Mouse (Mus musculus): ENCODE results near the gene Zfp639. TPM values are rescaled to one million over a fixed set of nuclear protein-coding genes. Genes with fewer than 3 reads are reported as not detected.
A peak's percentile ranks its signal among the peaks of the same experiment; 100 is the strongest.

Gene Zfp639
- polyA plus RNA-seq, 1 experiment, result 25.3 TPM

GRCm38 (mm10) chr3:32492097-32493090 lies 17.7 kb upstream of the Zfp639 start, which contains the start of gene Kcnmb3:
Kcnmb3 (minus strand) TSS chr3:32492231.
- Histone ChIP-seq H3K36me3 (ENCODE audit: control insufficient read depth, insufficient read depth) (no peaks in the 10 kb centered on the region), H3K27me3 (ENCODE audit: control insufficient read depth, insufficient read depth, insufficient read length) (no peaks in the 10 kb centered on the region), H3K4me3 (no peak within 1 kb of the TSS), H3ac (ENCODE audit: control insufficient read depth, insufficient read length) (no peak within 1 kb of the TSS), H3K4me2 (ENCODE audit: low read depth) (no peak within 1 kb of the TSS), H3K79me2 (ENCODE audit: control insufficient read depth, insufficient read depth) (no peaks in the 10 kb centered on the region)
- TF ChIP-seq MAX (IDR thresholded peaks at IDR 0.05; ENCODE audit: low read depth) (no peak), CEBPB (IDR thresholded peaks at IDR 0.05; ENCODE audit: insufficient read depth, poor library complexity, severe bottlenecking) (no peak), TCF3 (IDR thresholded peaks at IDR 0.05; ENCODE audit: insufficient read length, low read depth) (no peak), E2F4 (IDR thresholded peaks at IDR 0.05; ENCODE audit: insufficient read depth) (no peak), POLR2A (IDR thresholded peaks at IDR 0.05; ENCODE audit: insufficient read length, low read depth) (no peak), TCF12 (IDR thresholded peaks at IDR 0.05; ENCODE audit: insufficient read depth, poor library complexity, severe bottlenecking) (no peak), USF1 (IDR thresholded peaks at IDR 0.05; ENCODE audit: low read depth) (no peak), MYOG (IDR thresholded peaks at IDR 0.05; ENCODE audit: control insufficient read depth in 1 of 3, insufficient read depth in 1 of 3, insufficient read length in 2 of 3, low read depth in 2 of 3) (no peak), REST (IDR thresholded peaks at IDR 0.05; ENCODE audit: insufficient read depth, insufficient read length) (no peak), SRF (IDR thresholded peaks at IDR 0.05; ENCODE audit: control insufficient read depth, insufficient read length, low read depth) (no peak)

DNA sequence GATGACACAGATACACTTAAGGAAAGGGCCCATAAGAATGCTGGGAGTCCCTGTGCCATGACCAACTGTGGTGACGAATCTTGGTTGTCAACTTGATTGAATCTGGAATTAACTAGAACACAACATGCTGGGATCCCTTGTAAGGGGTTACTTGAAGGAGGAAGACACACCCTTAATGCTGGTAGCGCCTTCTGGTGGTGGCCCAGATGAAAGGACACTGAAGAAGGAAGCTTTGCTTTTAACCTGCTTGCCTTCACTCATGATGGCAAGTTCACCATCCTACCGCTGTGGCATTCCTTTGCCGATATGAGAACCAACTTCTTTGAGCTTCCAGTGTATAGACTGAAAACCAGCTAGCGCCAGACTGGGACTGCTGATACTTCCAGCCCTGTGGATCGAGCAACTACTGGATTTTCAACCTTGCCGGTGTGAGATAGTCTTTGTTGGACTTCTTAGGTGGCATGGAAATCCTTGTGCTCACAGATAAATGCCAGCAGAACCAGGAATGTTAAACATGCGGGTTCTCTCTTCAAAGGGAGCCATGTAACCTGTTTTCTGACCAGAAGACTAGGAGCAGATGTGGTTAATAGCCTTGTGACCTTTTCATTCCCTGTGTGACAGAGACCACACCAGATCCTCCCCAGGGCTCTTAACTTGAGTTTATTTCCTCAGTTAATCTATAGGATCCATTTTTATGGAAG lies 15.5 kb upstream of the Zfp639 start:
- no peak overlapping the region for H3K4me2 ChIP-seq (ENCODE audit: low read depth)
- no peaks in the 10 kb centered on the region for H3K27me3 ChIP-seq (ENCODE audit: control insufficient read depth, insufficient read depth, insufficient read length)
- no peak overlapping the region for H3K4me3 ChIP-seq
- no peak overlapping the region for H3ac ChIP-seq (ENCODE audit: control insufficient read depth, insufficient read length)
- TF ChIP-seq SRF (IDR thresholded peaks at IDR 0.05; ENCODE audit: control insufficient read depth, insufficient read length, low read depth) (no peak), CEBPB (IDR thresholded peaks at IDR 0.05; ENCODE audit: insufficient read depth, poor library complexity, severe bottlenecking) (no peak)
- no peaks in the 10 kb centered on the region for H3K79me2 ChIP-seq (ENCODE audit: control insufficient read depth, insufficient read depth)
- no peaks in the 10 kb centered on the region for H3K36me3 ChIP-seq (ENCODE audit: control insufficient read depth, insufficient read depth)

GRCm38 (mm10) chr3:32495088-32495770 lies 14.8 kb upstream of the Zfp639 start:
- TF ChIP-seq CEBPB (IDR thresholded peaks at IDR 0.05; ENCODE audit: insufficient read depth, poor library complexity, severe bottlenecking) (no peak), SRF (IDR thresholded peaks at IDR 0.05; ENCODE audit: control insufficient read depth, insufficient read length, low read depth) (no peak)
- Histone ChIP-seq H3K27me3 (ENCODE audit: control insufficient read depth, insufficient read depth, insufficient read length) (no peaks in the 10 kb centered on the region), H3K79me2 (ENCODE audit: control insufficient read depth, insufficient read depth) (no peaks in the 10 kb centered on the region), H3K36me3 (ENCODE audit: control insufficient read depth, insufficient read depth) (no peaks in the 10 kb centered on the region), H3ac (ENCODE audit: control insufficient read depth, insufficient read length) (no peak overlapping the region), H3K4me2 (ENCODE audit: low read depth) (no peak overlapping the region), H3K4me3 (no peak overlapping the region)

- peak overlapping the region; percentile 44 for H3K4me2 ChIP-seq (ENCODE audit: low read depth)
- TF ChIP-seq CEBPB (IDR thresholded peaks at IDR 0.05; ENCODE audit: insufficient read depth, poor library complexity, severe bottlenecking) (no peak), POLR2AphosphoS2 (IDR thresholded peaks at IDR 0.05; ENCODE audit: insufficient read length, low read depth) (no peak), REST (IDR thresholded peaks at IDR 0.05; ENCODE audit: insufficient read depth, insufficient read length) (no peak), POLR2A (IDR thresholded peaks at IDR 0.05; ENCODE audit: insufficient read length, low read depth) (no peak), MYOD1 (IDR thresholded peaks at IDR 0.05; ENCODE audit: control insufficient read depth in 1 of 3, insufficient read length in 2 of 3, low read depth in 2 of 3) (no peak), SRF (IDR thresholded peaks at IDR 0.05; ENCODE audit: control insufficient read depth, insufficient read length, low read depth) (no peak), E2F4 (IDR thresholded peaks at IDR 0.05; ENCODE audit: insufficient read depth) (no peak), MYOG (IDR thresholded peaks at IDR 0.05; ENCODE audit: control insufficient read depth in 1 of 3, insufficient read depth in 1 of 3, insufficient read length in 2 of 3, low read depth in 2 of 3) (no peak)
- H3K36me3 ChIP-seq (ENCODE audit: control insufficient read depth, insufficient read depth), result no peaks in the 10 kb centered on the region
- no peak overlapping the region for H3K4me3 ChIP-seq
- H3ac ChIP-seq (ENCODE audit: control insufficient read depth, insufficient read length), result no peak overlapping the region
- H3K27me3 ChIP-seq (ENCODE audit: control insufficient read depth, insufficient read depth, insufficient read length), result no peaks in the 10 kb centered on the region
- no peaks in the 10 kb centered on the region for H3K79me2 ChIP-seq (ENCODE audit: control insufficient read depth, insufficient read depth)
Measured at GRCm38 (mm10) chr3:32495856-32496710, 14.0 kb upstream of the Zfp639 start.
